Mouse (Mus musculus): ENCODE results near the gene Bmp2. TPM values are rescaled to one million over a fixed set of nuclear protein-coding genes. Genes with fewer than 3 reads are reported as not detected.

Bmp2 gene
- polyA plus RNA-seq (2014; fragmentation: Nextera tagmentation; extraction: Ambion mirVana): 9.0 and 9.7 TPM in 2 replicates

GRCm38 (mm10) chr2:133552031-133552841 lies at the start of gene Bmp2:
Bmp2 (plus strand) TSS chr2:133552159.
- H3K9me3 ChIP-seq (ENCODE audit: control insufficient read depth, low read length): no peaks in the 10 kb centered on the region
- under 1% methylated on average over 109 of the region's 110 CpGs for WGBS
- H3K27me3 ChIP-seq (ENCODE audit: control insufficient read depth, insufficient read depth, low read length): peaks cover 27% of the 10 kb centered on the region

DNA sequence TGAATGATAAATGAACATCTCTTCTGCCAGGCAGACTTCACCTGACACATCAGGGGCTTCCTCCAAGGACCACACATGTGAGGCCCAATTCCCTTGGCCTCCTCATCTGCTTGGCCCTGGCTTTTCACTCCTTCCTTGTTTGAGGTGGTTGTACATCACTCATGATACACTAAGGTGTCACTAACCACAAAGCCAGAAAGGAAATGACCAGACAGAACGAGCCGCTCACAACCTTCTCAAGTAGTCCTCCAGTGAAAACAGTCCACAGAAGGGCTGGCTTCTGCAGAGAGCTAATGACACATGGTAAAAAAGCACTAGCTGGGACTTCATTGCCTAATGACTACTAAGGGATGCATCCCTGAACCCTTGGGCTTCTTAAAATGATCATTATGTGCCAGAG lies 46.3 kb upstream of the Bmp2 start:
- no peak overlapping the region for H3K9ac ChIP-seq (ENCODE audit: low read length)
- peaks cover 6 to 9% of the 10 kb centered on the region in 2 experiments for H3K4me1 ChIP-seq (ENCODE audit: control insufficient read depth in 2 of 2, insufficient read depth in 2 of 2, low read length in 2 of 2)
- H3K27ac ChIP-seq (replicated peaks in 1 of 2; ENCODE audit: control insufficient read depth in 1 of 2, insufficient read depth in 1 of 2, low read depth in 2 of 2, low read length in 2 of 2): no peak overlapping the region
- H3K36me3 ChIP-seq (ENCODE audit: control insufficient read depth, insufficient read depth, low read length): no peaks in the 10 kb centered on the region
- no peak for ATAC-seq (ENCODE audit: insufficient number of reproducible peaks, insufficient read depth, low FRiP score, low read depth)
- 80% methylated on average over 2 of the region's 2 CpGs for WGBS
- H3K4me2 ChIP-seq (ENCODE audit: low read length): no peak overlapping the region
- no peaks in the 10 kb centered on the region for H3K9me3 ChIP-seq (ENCODE audit: control insufficient read depth, low read length)
- H3K27me3 ChIP-seq (ENCODE audit: control insufficient read depth, insufficient read depth, low read length): no peaks in the 10 kb centered on the region
- no peak overlapping the region for H3K4me3 ChIP-seq (ENCODE audit: control insufficient read depth in 1 of 2, insufficient read depth in 1 of 2, low read depth in 1 of 2, low read length in 2 of 2)

More at GRCm38 (mm10) chr2:133552031-133552841, at the start of gene Bmp2:
- Histone ChIP-seq H3K4me2 (ENCODE audit: low read length) (peak within 1 kb of the TSS; percentile 95), H3K36me3 (ENCODE audit: control insufficient read depth, insufficient read depth, low read length) (no peaks in the 10 kb centered on the region), H3K4me3 (ENCODE audit: control insufficient read depth in 1 of 2, insufficient read depth in 1 of 2, low read depth in 1 of 2, low read length in 2 of 2) (peak within 1 kb of the TSS; percentile 52 to 70), H3K9ac (ENCODE audit: low read length) (peak within 1 kb of the TSS; percentile 78), H3K27ac (replicated peaks in 1 of 2; ENCODE audit: control insufficient read depth in 1 of 2, insufficient read depth in 1 of 2, low read depth in 2 of 2, low read length in 2 of 2) (peak within 1 kb of the TSS; percentile 1 to 30; a peak in 2 of 4 replicates), H3K4me1 (ENCODE audit: control insufficient read depth in 2 of 2, insufficient read depth in 2 of 2, low read length in 2 of 2) (peaks cover 0 to 6% of the 10 kb centered on the region in 2 experiments; a peak in 2 of 4 replicates)
- ATAC-seq (ENCODE audit: insufficient number of reproducible peaks, insufficient read depth, low FRiP score, low read depth): peak; percentile 70

- H3K9me3 ChIP-seq (ENCODE audit: control insufficient read depth, low read length): no peaks in the 10 kb centered on the region
- WGBS: 65% methylated on average over 4 of the region's 4 CpGs
- ATAC-seq (ENCODE audit: insufficient number of reproducible peaks, insufficient read depth, low FRiP score, low read depth): no peak
These were observed 44.9 kb upstream of the Bmp2 start for GRCm38 (mm10) chr2:133507045-133507444.

DNA sequence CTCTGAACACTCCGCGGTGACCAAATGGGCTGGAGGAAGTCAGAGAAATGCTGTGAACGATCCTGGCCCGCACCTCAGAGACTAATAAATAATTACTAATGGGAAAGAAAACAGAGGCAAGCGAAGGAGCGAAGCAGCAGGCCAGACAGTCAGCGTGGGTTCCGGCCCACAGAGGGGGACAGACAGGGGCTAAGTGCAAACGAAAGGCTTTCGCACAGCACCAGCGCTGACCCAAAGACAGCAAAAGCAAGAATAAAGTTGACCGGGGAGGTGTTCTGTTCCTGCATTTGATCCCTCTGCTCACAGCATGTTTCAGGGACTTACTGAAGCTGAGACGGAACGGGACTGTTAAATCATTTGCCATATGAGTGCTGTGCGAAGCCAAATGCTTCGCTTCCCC lies 42.8 kb upstream of the Bmp2 start:
- Histone ChIP-seq H3K9ac (ENCODE audit: low read length) (no peak overlapping the region), H3K36me3 (ENCODE audit: control insufficient read depth, insufficient read depth, low read length) (no peaks in the 10 kb centered on the region), H3K4me1 (ENCODE audit: control insufficient read depth in 2 of 2, insufficient read depth in 2 of 2, low read length in 2 of 2) (peaks cover 9 to 13% of the 10 kb centered on the region in 2 experiments), H3K27me3 (ENCODE audit: control insufficient read depth, insufficient read depth, low read length) (no peaks in the 10 kb centered on the region), H3K4me3 (ENCODE audit: control insufficient read depth in 1 of 2, insufficient read depth in 1 of 2, low read depth in 1 of 2, low read length in 2 of 2) (no peak overlapping the region), H3K4me2 (ENCODE audit: low read length) (no peak overlapping the region), H3K9me3 (ENCODE audit: control insufficient read depth, low read length) (no peaks in the 10 kb centered on the region), H3K27ac (replicated peaks in 1 of 2; ENCODE audit: control insufficient read depth in 1 of 2, insufficient read depth in 1 of 2, low read depth in 2 of 2, low read length in 2 of 2) (no peak overlapping the region)
- ATAC-seq (ENCODE audit: insufficient number of reproducible peaks, insufficient read depth, low FRiP score, low read depth): no peak
- WGBS: 89% methylated on average over 16 of the region's 16 CpGs

More at GRCm38 (mm10) chr2:133507045-133507444, 44.9 kb upstream of the Bmp2 start:
- Histone ChIP-seq H3K27ac (replicated peaks in 1 of 2; ENCODE audit: control insufficient read depth in 1 of 2, insufficient read depth in 1 of 2, low read depth in 2 of 2, low read length in 2 of 2) (no peak overlapping the region), H3K4me1 (ENCODE audit: control insufficient read depth in 2 of 2, insufficient read depth in 2 of 2, low read length in 2 of 2) (peaks cover 9 to 13% of the 10 kb centered on the region in 2 experiments), H3K9ac (ENCODE audit: low read length) (no peak overlapping the region), H3K36me3 (ENCODE audit: control insufficient read depth, insufficient read depth, low read length) (no peaks in the 10 kb centered on the region), H3K4me3 (ENCODE audit: control insufficient read depth in 1 of 2, insufficient read depth in 1 of 2, low read depth in 1 of 2, low read length in 2 of 2) (no peak overlapping the region), H3K4me2 (ENCODE audit: low read length) (no peak overlapping the region), H3K27me3 (ENCODE audit: control insufficient read depth, insufficient read depth, low read length) (no peaks in the 10 kb centered on the region)

DNA sequence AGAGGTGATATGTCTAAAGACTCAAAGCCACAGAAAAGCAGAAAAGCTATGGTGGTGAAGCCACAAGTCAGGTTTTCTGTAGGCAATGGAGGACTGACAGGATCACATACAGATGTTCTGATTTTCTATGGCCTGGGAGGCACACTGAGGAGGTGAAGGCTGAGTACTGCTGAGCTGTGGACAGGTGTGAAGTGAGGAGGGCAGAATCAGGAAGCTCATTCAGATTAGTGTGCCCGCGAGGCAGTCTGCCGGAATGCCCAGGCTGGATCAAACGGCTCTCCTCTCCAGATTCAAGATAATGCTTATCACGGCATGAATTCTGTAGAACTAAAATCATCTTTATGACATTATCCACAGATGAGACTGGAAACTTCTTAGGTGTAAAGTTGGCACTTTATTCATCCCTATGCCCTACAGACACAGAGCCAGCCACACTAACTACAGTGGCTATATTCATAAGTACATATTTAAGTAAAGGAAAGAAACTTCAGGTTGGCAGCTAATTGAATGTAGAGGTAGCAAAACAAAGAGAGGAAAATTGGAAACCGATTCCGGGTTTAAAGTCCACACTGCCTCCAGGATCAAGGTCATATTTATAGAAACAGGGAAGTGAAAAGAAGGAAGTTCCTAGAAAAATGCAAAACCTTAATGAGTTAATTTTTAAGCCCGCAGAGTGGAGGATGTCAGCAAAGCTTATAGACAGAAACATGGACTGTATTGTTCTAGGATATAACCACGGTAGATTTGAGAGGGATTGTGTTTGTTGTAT lies 40.8 kb upstream of the Bmp2 start:
- ATAC-seq (ENCODE audit: insufficient number of reproducible peaks, insufficient read depth, low FRiP score, low read depth): no peak
- WGBS: 33% methylated on average over 9 of the region's 9 CpGs

GRCm38 (mm10) chr2:133516331-133517046 lies 35.5 kb upstream of the Bmp2 start:
- H3K27ac ChIP-seq (replicated peaks in 1 of 2; ENCODE audit: control insufficient read depth in 1 of 2, insufficient read depth in 1 of 2, low read depth in 2 of 2, low read length in 2 of 2): no peak overlapping the region
- H3K4me1 ChIP-seq (ENCODE audit: control insufficient read depth in 2 of 2, insufficient read depth in 2 of 2, low read length in 2 of 2): no peaks in the 10 kb centered on the region
- no peaks in the 10 kb centered on the region for H3K36me3 ChIP-seq (ENCODE audit: control insufficient read depth, insufficient read depth, low read length)
- H3K9me3 ChIP-seq (ENCODE audit: control insufficient read depth, low read length): no peaks in the 10 kb centered on the region
- H3K9ac ChIP-seq (ENCODE audit: low read length): no peak overlapping the region
- H3K27me3 ChIP-seq (ENCODE audit: control insufficient read depth, insufficient read depth, low read length): no peaks in the 10 kb centered on the region
- no peak for ATAC-seq (ENCODE audit: insufficient number of reproducible peaks, insufficient read depth, low FRiP score, low read depth)
- no peak overlapping the region for H3K4me2 ChIP-seq (ENCODE audit: low read length)
- 90% methylated on average over 4 of the region's 4 CpGs for WGBS
- no peak overlapping the region for H3K4me3 ChIP-seq (ENCODE audit: control insufficient read depth in 1 of 2, insufficient read depth in 1 of 2, low read depth in 1 of 2, low read length in 2 of 2)

More for the DNA sequence above, 40.8 kb upstream of the Bmp2 start:
- no peak overlapping the region for H3K27ac ChIP-seq (replicated peaks in 1 of 2; ENCODE audit: control insufficient read depth in 1 of 2, insufficient read depth in 1 of 2, low read depth in 2 of 2, low read length in 2 of 2)
- no peaks in the 10 kb centered on the region for H3K9me3 ChIP-seq (ENCODE audit: control insufficient read depth, low read length)
- H3K36me3 ChIP-seq (ENCODE audit: control insufficient read depth, insufficient read depth, low read length): no peaks in the 10 kb centered on the region
- H3K4me2 ChIP-seq (ENCODE audit: low read length): 0 out of 2 replicates have a peak overlapping the region, but pooled peaks have one; percentile 8
- no peak overlapping the region for H3K4me3 ChIP-seq (ENCODE audit: control insufficient read depth in 1 of 2, insufficient read depth in 1 of 2, low read depth in 1 of 2, low read length in 2 of 2)
- peaks cover 9 to 13% of the 10 kb centered on the region in 2 experiments for H3K4me1 ChIP-seq (ENCODE audit: control insufficient read depth in 2 of 2, insufficient read depth in 2 of 2, low read length in 2 of 2)
- H3K9ac ChIP-seq (ENCODE audit: low read length): no peak overlapping the region
- H3K27me3 ChIP-seq (ENCODE audit: control insufficient read depth, insufficient read depth, low read length): no peaks in the 10 kb centered on the region

- 88% methylated on average over 2 of the region's 2 CpGs for whole genome bisulfite sequencing
- Histone ChIP-seq H3K4me2 (ENCODE audit: low read length) (no peak overlapping the region), H3K27me3 (ENCODE audit: control insufficient read depth, insufficient read depth, low read length) (no peaks in the 10 kb centered on the region), H3K9ac (ENCODE audit: low read length) (no peak overlapping the region), H3K9me3 (ENCODE audit: control insufficient read depth, low read length) (no peaks in the 10 kb centered on the region), H3K4me3 (ENCODE audit: control insufficient read depth in 1 of 2, insufficient read depth in 1 of 2, low read depth in 1 of 2, low read length in 2 of 2) (no peak overlapping the region), H3K36me3 (ENCODE audit: control insufficient read depth, insufficient read depth, low read length) (no peaks in the 10 kb centered on the region), H3K4me1 (ENCODE audit: control insufficient read depth in 2 of 2, insufficient read depth in 2 of 2, low read length in 2 of 2) (no peaks in the 10 kb centered on the region), H3K27ac (replicated peaks in 1 of 2; ENCODE audit: control insufficient read depth in 1 of 2, insufficient read depth in 1 of 2, low read depth in 2 of 2, low read length in 2 of 2) (no peak overlapping the region)
- no peak for ATAC-seq (ENCODE audit: insufficient number of reproducible peaks, insufficient read depth, low FRiP score, low read depth)
These were observed 34.1 kb upstream of the Bmp2 start for GRCm38 (mm10) chr2:133517867-133518266.
